Mouse (Mus musculus) midbrain, embryonic 16.5 days (tissue): Measurements from ENCODE around the gene Mylk3. TPM values are rescaled to one million over a fixed set of nuclear protein-coding genes. Genes with fewer than 3 reads are reported as not detected.

Experiments used
- ATAC-seq: fragments of 200-750 bp; cut with Nextera tagmentation; 2 replicates; pipeline ENCODE4 v1.8.0; 2017; ENCODE audit warnings: moderate TSS enrichment
- H3K27ac ChIP-seq: fragments of 300-500 bp; sonication (generic); 2 replicates; pipeline ENCODE4 v1.5.1; 2014; ENCODE audit warnings: mild to moderate bottlenecking, low read length, mixed read lengths
- H3K27me3 ChIP-seq: fragments of 300-500 bp; sonication (generic); 2 replicates; pipeline ENCODE4 v1.6.1; 2014; ENCODE audit warnings: low read depth, low read length, mixed read lengths; ENCODE audit not compliant: control insufficient read depth, insufficient read depth
- H3K36me3 ChIP-seq: fragments of 300-500 bp; sonication (generic); 2 replicates; pipeline ENCODE4 v1.6.1; 2014; ENCODE audit warnings: mild to moderate bottlenecking, low read length, moderate library complexity, mixed read lengths; ENCODE audit not compliant: control insufficient read depth, insufficient read depth
- H3K4me1 ChIP-seq: fragments of 300-500 bp; sonication (generic); 2 replicates; pipeline ENCODE4 v1.6.1; 2014; ENCODE audit warnings: mild to moderate bottlenecking, low read length, mixed read lengths; ENCODE audit not compliant: control insufficient read depth, insufficient read depth
- H3K4me2 ChIP-seq: fragments of 300-500 bp; sonication (generic); 2 replicates; pipeline ENCODE4 v1.6.1; 2014; ENCODE audit warnings: mild to moderate bottlenecking, low read length, mixed read lengths
- H3K4me3 ChIP-seq: fragments of 300-500 bp; sonication (generic); 2 replicates; pipeline ENCODE4 v1.5.1; 2014; ENCODE audit warnings: low read depth, mild to moderate bottlenecking, low read length, moderate library complexity, mixed read lengths
- H3K9ac ChIP-seq: fragments of 300-500 bp; sonication (generic); 2 replicates; pipeline ENCODE4 v1.6.1; 2014; ENCODE audit warnings: low read depth, low read length, mixed read lengths
- H3K9me3 ChIP-seq: fragments of 300-500 bp; sonication (generic); replicated peaks from 2 replicates; pipeline ENCODE4 v1.6.1; 2014; ENCODE audit warnings: mild to moderate bottlenecking, low read length, mixed read lengths; ENCODE audit not compliant: control insufficient read depth, poor library complexity, severe bottlenecking
- WGBS: fragments of 180-500 bp; shearing (Covaris S2); extraction: QIAGEN DNeasy Blood & Tissue Kit; methylation state at CpG from one replicate; pipeline ENCODE4 v1.1.7; 2014; 5-methylcytosine and 5-hydroxymethylcytosine counted together
- polyA plus RNA-seq: library from polyadenylated mRNA; unstranded; fragments of >200 nt; fragmentation: Nextera tagmentation; extraction: Ambion mirVana; gene quantifications from 2 replicates; pipeline ENCODE4 v1.2.1, GENCODE M21; 2015

Mylk3 gene
- polyA plus RNA-seq, 1 experiment from 2014 or later = 0.36 TPM

- Histone ChIP-seq H3K4me1 (peaks cover 27% of the 10 kb centered on the region), H3K27me3 (no peaks in the 10 kb centered on the region), H3K4me3 (no peak overlapping the region), H3K9me3 (no peaks in the 10 kb centered on the region), H3K36me3 (no peaks in the 10 kb centered on the region), H3K4me2 (no peak overlapping the region), H3K9ac (no peak overlapping the region), H3K27ac (no peak overlapping the region)
- ATAC-seq = no peak
- WGBS = 73% methylated on average over 4 of the region's 4 CpGs
These were observed 40.9 kb upstream of the Mylk3 start for GRCm38 (mm10) chr8:85427026-85427425.

DNA sequence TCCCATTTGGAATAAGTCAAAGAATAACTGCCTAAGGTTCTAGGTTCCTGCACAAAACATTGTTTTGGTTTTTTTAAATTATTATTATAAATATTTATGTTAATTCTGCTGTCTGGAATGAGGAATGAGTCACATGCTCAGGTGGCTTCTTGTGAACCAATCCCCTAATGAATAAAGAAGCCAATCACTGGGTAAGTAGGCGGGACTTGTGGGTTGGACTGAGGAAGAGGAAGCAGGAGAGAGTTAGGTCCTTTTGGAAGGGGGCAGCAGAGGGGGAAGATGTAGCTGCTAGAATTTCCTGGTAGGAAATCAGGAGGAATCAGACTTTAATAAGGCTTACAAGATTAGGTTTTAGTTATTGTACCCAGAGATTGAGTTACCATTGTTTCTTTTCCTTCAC, 35.2 kb upstream of the Mylk3 start:
- ATAC-seq = no peak
- Histone ChIP-seq H3K4me1 (peaks cover 2% of the 10 kb centered on the region; the same call in 1 of the 2 replicates), H3K9me3 (no peaks in the 10 kb centered on the region), H3K27ac (no peak overlapping the region), H3K4me3 (no peak overlapping the region), H3K9ac (no peak overlapping the region), H3K36me3 (no peaks in the 10 kb centered on the region), H3K27me3 (no peaks in the 10 kb centered on the region), H3K4me2 (no peak overlapping the region)
- WGBS = 97% methylated on average over 1 of the region's 1 CpGs

DNA sequence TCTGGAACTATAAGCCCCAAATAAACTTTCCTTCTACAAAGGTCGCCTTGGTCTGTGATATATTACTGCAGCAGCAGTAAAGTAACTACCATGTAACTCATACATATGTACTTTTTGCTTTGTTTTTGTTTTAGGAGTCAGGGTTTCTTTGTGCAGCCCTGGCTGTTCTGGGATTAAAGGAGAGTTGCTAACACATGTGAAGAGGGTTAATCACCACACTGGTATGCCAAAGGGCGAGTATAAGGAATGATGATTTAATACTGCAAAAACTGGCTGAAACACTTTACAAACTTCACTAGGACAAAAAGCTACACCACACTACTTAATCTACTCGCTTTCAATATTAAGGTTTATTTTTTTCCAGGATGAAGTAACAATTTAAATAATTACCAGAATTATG, 22.4 kb upstream of the Mylk3 start:
- Histone ChIP-seq H3K4me3 (no peak overlapping the region), H3K4me1 (peaks cover 2% of the 10 kb centered on the region; the same call in 1 of the 2 replicates), H3K4me2 (no peak overlapping the region), H3K9me3 (no peaks in the 10 kb centered on the region), H3K36me3 (no peaks in the 10 kb centered on the region), H3K27ac (no peak overlapping the region), H3K9ac (no peak overlapping the region), H3K27me3 (no peaks in the 10 kb centered on the region)
- no peak for ATAC-seq
- WGBS = 78% methylated on average over 3 of the region's 3 CpGs

GRCm38 (mm10) chr8:85408053-85408505, 21.9 kb upstream of the Mylk3 start:
- WGBS = 62% methylated on average over 7 of the region's 7 CpGs
- Histone ChIP-seq H3K27ac (no peak overlapping the region), H3K36me3 (no peaks in the 10 kb centered on the region), H3K27me3 (no peaks in the 10 kb centered on the region), H3K9me3 (no peaks in the 10 kb centered on the region), H3K4me1 (peaks cover 2% of the 10 kb centered on the region; the same call in 1 of the 2 replicates), H3K9ac (no peak overlapping the region), H3K4me2 (no peak overlapping the region), H3K4me3 (no peak overlapping the region)
- ATAC-seq = no peak

DNA sequence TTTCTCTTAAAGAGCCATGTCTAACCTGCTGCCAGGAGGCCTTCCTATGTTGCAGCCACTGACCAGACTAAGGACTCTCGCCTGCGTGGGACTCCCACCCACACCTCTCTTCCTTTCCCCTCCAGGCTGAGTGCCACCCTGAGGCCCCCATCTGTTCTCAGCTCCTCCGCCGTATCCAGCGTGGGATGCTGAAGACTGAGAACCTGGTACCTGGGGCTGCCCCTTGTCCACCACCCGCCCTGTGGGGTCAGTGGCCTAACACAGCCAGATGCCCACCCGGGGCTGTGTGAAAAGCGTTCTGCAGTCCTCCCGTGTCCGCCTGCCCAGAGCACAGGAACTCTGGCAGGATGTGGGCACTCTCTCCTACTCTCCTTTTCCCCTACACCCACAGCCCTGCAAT, 19.8 kb upstream of the Mylk3 start:
- Histone ChIP-seq H3K27me3 (no peaks in the 10 kb centered on the region), H3K9me3 (no peaks in the 10 kb centered on the region), H3K4me2 (no peak overlapping the region), H3K9ac (no peak overlapping the region), H3K36me3 (no peaks in the 10 kb centered on the region), H3K4me1 (peaks cover 2% of the 10 kb centered on the region; the same call in 1 of the 2 replicates), H3K4me3 (no peak overlapping the region), H3K27ac (no peak overlapping the region)
- ATAC-seq = no peak
- 72% methylated on average over 10 of the region's 10 CpGs for WGBS

GRCm38 (mm10) chr8:85405418-85405817, 19.3 kb upstream of the Mylk3 start:
- no peak for ATAC-seq
- no peak overlapping the region for H3K4me3 ChIP-seq

GRCm38 (mm10) chr8:85398548-85398947, 12.4 kb upstream of the Mylk3 start:
- Histone ChIP-seq H3K27me3 (no peaks in the 10 kb centered on the region), H3K9me3 (no peaks in the 10 kb centered on the region)
- no peak for ATAC-seq

More at GRCm38 (mm10) chr8:85405418-85405817, 19.3 kb upstream of the Mylk3 start:
- Histone ChIP-seq H3K4me2 (no peak overlapping the region), H3K9me3 (no peaks in the 10 kb centered on the region), H3K4me1 (peaks cover 2% of the 10 kb centered on the region; the same call in 1 of the 2 replicates), H3K36me3 (no peaks in the 10 kb centered on the region), H3K27me3 (no peaks in the 10 kb centered on the region), H3K27ac (no peak overlapping the region), H3K9ac (no peak overlapping the region)
- 59% methylated on average over 3 of the region's 3 CpGs for WGBS

DNA sequence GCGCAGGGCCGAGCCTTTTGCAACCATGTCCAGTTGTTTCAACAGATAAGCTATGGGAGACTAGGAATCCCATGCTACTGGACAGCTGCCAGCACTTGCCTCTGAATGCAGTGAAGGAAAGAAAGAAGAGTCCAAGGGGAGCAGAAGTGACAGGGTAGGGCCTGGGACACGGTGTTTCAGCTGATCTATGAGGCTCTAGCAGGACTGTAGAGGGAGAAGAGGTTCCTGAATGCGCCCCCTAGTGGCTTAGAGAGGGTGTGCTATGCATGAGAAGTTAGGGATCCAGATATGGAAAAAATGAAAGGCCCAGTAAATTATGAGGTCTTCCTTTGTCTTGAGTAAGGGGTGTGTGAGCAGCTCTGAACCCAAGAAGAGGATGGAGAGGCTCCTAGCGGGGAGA, 11.4 kb upstream of the Mylk3 start:
- Histone ChIP-seq H3K27ac (no peak overlapping the region), H3K27me3 (no peaks in the 10 kb centered on the region), H3K4me1 (no peaks in the 10 kb centered on the region), H3K36me3 (no peaks in the 10 kb centered on the region), H3K9me3 (no peaks in the 10 kb centered on the region), H3K9ac (no peak overlapping the region), H3K4me2 (no peak overlapping the region), H3K4me3 (no peak overlapping the region)
- no peak for ATAC-seq
- 51% methylated on average over 5 of the region's 5 CpGs for WGBS

More at GRCm38 (mm10) chr8:85398548-85398947, 12.4 kb upstream of the Mylk3 start:
- 85% methylated on average over 4 of the region's 4 CpGs for WGBS
- Histone ChIP-seq H3K4me2 (no peak overlapping the region), H3K36me3 (no peaks in the 10 kb centered on the region), H3K4me1 (no peaks in the 10 kb centered on the region), H3K4me3 (no peak overlapping the region), H3K9ac (no peak overlapping the region), H3K27ac (no peak overlapping the region)

DNA sequence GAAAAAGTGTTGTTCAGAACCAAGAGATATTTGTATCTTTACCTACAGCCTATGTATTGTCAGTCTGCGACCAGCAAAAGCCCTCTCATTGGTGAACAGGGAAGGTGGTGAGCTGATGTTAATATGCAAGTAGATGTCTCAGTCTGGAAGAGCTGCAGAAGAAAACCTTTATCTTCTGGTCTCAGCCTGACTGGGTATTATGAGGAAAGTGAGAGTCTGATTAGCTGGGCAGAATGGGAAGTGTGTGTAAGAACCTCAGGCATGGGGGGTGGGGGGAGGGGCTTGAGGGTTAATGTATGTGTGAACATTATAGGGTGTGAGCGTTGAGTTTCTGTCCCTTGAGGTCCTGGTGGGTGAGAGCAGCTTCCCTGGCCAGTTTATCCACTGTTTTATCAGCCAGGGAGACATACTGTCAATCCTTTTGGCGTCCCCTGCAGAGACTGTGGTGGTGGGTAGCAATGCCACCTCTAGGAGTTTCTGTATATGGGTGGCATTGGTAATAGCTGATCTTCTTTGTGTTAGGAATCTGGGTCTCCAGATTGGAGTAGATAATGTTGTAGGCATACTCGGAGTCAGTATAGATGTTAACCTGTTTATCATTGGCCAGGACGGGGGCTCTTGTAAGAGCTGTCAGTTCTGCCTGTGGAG, 10.4 kb upstream of the Mylk3 start:
- 90% methylated on average over 5 of the region's 5 CpGs for WGBS

More for the DNA sequence above, 10.4 kb upstream of the Mylk3 start:
- Histone ChIP-seq H3K27ac (no peak overlapping the region), H3K4me2 (no peak overlapping the region), H3K4me3 (no peak overlapping the region), H3K36me3 (no peaks in the 10 kb centered on the region), H3K9ac (no peak overlapping the region), H3K9me3 (no peaks in the 10 kb centered on the region), H3K4me1 (no peaks in the 10 kb centered on the region), H3K27me3 (no peaks in the 10 kb centered on the region)
- no peak for ATAC-seq
